Mouse (Mus musculus): Measurements from ENCODE around the gene Slc31a2.

The Slc31a2 gene

DNA sequence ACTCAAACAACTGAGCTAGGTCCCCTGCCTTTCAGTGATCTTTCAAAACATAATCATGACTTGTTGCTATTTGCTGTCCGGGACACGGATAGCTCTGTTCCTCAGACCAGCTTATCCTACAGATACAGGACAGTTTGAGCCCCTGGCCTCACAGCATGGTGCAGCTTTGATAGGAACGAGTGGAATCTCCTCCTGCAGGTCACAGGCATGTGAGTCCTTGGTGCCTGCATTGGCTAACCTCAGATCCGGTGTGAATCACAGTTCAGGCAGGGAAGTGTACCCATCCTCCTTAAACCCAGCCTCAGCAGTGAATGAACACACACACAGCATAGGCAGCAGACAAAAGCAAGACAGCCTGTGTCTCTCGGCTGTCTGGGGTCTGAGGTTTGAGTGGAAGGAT is 19.0 kb downstream of the Slc31a2 start:
- in situ Hi-C loops (cut with MboI; ENCODE audit: low sequenced_read_pairs): no loop called here

DNA sequence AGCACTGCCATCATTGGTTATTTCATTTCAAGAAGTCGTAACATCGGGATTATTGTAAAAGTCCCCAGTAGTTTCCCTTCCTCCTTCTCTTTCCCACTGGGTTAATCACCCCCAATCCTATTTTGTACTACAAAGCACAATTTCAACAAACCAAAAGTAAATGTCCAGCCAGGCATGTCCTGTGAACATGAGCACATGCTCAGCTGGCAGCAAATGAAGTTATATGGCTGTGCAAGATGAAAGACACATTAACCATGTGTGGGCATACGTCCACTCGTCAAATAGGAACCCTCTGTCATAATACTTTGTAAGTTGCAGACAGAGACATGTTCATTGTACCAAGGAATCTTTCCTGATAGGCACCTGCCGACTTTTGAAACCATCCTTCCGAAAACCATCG is 20.6 kb downstream of the Slc31a2 start:
- in situ Hi-C loops (cut with MboI; ENCODE audit: low sequenced_read_pairs): no loop called here

DNA sequence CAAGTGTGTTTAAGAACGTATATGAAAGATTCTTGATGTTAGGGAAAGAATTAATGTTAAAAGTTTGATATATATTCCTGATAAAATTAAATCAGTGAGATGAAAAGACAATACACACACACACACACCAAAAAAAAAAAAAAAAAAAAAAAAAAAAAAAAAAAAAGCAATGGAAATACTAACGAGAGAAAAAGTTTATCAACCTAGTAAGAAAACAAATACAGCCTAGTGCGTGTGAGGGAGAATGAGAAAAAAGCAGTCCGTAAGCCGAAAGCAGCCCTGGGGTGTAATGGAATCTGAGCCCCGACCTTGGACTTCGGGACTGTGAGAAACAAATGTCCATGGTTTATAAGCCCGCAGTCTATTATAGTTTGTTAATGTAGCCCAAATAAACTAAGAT is 23.2 kb downstream of the Slc31a2 start:
- in situ Hi-C loops (cut with MboI; ENCODE audit: low sequenced_read_pairs): no loop called here

DNA sequence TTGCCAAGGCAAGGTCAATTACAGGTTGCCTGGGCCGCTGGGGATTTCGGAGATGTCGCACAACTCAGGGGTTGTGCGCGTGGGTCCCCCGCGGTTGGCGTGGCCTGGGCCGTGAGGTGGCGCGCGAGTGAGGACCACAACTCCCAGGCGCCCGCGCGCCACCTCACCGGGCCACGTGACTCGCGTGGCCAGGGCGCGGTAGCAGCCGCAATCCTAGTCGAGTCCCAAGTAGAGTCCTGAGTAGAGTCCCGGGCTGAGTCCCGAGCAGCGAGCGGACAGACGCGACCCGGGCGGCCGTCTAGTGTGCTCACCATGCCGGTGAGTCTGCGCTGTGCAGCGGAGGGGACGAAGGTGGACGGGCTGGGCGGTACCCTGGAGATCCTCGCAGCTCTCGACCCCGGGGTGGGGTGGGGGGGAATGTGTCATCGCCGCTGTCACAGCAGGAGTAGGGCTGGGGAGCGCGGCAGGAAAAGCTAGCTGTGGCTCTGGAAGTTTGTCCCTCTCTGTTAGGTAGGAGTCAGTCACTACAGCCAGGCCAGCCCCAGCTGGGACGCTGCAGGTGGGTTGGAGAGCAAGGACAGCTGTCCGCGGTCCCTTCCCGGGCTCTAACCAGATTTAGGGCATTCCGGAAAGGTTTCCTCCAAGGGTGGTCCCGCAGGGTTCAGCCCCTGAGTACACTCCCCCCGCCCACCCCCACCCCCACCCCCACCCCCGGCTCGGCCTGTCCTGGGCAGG is 24.1 kb downstream of the Slc31a2 start:
- in situ Hi-C loops (cut with MboI; ENCODE audit: low sequenced_read_pairs): no loop called here

DNA sequence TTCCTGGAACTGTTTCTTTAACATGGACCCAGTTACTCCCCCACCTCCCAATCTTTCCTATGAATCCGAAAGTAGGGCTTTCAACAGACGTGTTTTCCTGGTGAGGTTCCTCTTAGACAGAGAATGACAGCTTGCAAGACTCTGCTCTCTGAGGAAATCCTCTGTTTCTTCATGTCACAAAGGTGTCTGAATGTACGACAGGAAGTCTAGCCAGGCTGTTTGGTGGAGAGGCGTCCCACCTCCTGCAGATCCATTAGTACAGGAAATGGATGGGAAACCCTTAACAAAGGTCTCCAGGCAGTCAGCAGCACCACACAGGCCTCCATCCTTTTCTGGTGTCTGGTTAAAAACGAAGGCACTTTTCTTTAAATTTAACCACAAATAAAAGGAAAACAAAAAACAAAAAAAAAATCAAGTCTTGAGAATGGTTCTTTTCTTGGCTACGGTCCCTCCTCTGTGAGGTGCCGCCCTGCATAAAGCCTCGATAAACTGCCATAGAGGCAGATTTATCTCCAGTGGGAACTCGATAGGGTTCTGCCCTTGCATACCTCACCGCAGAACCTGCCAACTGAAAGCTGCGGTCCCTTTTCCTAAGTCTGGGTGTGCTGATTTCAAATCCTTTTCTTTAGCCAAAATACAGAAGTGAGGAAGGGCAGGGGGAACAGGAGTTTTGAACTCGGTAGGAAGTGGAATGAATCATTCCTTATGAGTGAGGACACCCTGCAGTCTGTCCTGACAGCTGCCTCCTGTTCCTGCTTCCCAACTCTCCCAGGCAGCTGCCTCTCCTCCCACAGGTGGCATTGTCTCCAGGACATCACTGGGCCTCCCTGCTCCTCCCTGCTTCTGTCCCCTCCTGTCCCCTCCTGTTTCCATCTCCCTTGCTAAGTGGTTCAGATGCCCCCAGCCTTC is 24.9 kb downstream of the Slc31a2 start:
- in situ Hi-C loops (cut with MboI; ENCODE audit: low sequenced_read_pairs): no loop called here

DNA sequence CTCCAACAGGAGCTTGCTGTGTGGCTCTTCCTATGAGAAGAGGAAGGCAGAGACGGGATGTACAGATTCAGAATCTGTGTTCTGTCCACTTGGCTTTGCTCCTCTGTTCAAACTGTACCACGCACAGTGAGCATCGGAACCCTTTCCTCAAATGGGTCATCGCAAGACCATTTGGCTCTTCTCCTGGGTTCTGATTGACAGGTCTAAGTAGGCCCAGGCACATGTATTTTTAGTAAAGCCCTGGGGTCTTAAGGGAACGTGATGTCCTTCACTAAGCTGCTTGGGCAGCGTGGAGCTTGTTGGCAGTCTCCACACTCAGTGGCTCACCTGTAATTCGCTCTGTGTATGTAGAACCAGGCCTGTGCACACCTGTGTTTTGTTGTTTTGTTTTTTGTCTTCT is 26.9 kb downstream of the Slc31a2 start:
- in situ Hi-C loops (cut with MboI; ENCODE audit: low sequenced_read_pairs): no loop called here

DNA sequence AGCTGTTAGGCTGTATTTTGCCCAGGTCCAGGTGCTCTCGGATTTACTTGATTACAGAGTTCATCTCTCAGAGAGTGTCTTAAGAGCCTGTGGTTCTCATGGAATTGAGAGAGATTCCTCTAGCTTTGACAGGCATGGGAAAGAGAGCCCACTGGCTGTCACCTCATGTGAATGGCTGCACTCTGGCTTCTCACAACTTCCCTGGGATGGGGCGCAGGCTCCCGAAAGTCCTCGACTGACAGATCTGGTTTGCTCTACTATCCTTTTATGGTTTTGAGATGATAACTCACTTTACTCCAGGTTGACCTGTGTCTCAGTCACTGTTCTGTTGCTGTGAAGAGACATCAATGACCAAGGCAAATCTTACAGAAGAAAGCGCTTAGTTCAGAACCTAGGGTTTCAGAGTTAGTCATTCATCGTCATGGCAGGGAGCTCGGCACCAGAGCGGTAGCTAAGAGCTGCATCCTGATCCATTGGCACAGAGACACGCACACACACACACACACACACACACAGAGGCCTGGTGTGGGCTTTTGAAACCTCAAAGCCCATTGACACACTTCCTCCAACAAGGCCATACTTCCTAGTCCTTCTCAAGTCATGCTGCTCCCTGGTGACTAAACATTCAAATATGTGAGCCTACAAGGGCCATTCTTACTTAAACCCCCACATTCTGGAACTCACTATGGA is 28.6 kb downstream of the Slc31a2 start:
- in situ Hi-C loops (cut with MboI; ENCODE audit: low sequenced_read_pairs): no loop called here

DNA sequence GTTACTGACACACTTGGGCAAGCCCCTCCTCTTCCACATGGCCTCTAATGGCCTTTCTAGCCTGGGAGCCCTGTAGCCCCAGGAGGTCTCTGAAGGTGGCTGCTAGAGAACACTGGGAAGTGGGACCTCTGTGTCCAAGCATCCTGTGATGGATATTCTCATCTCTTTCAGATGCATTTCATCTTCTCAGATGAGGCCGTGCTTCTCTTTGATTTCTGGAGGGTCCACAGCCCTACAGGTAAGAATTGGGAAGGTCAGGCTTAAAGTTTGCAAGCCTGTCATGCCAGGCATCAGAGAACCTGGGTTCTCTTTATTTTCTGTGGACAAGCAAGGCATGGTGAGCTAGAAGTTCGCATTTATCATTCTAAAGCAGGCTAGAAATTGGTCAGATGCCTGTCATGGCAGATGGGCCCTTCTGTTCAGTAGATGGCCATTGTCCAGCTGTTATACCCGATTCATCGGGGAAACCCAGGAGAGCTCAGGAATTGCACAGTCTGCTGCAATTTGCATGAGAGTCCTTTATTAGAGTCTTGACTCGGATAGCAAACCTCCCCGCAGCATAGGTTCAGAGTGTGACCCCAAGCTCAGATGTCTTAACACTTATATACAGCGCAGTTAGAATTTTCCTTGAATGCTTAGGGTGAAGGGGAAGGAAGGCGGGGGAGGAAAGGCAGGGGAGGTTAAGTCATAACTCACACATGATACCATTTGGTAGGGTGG is 30.3 kb downstream of the Slc31a2 start:
- in situ Hi-C loops (cut with MboI; ENCODE audit: low sequenced_read_pairs): no loop called here

DNA sequence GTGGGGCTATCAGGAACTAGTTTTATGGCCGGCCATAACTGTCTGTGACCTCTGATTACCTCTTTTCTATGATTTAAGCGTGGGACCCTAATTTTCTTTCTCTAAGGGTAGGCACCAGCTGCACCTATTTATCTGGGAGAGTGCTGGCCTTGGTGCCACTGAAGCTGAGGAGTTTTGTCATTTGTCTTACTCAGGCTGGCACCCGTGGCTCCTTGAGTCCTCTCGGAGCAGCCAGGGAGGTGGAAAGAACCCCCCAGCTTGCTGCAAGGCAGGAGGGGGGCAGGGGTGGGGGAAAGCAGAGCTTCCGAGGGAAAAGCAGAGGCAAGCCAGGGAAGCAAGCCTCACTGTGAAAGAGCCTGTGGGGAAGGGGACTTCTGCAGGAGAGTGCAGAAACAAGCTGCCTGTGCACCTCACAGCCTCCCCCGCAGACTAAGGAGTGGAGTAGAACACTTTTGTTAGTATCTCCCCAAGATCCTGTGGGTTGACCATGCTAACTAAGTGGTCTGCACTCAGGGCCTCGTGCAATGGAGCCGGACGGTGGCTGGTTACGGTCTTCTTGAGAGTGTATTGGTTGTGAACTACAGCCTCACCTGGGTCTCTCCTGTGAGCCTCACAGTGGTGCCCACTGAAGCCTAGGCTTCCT is 31.0 kb downstream of the Slc31a2 start:
- in situ Hi-C loops (cut with MboI; ENCODE audit: low sequenced_read_pairs): no loop called here

DNA sequence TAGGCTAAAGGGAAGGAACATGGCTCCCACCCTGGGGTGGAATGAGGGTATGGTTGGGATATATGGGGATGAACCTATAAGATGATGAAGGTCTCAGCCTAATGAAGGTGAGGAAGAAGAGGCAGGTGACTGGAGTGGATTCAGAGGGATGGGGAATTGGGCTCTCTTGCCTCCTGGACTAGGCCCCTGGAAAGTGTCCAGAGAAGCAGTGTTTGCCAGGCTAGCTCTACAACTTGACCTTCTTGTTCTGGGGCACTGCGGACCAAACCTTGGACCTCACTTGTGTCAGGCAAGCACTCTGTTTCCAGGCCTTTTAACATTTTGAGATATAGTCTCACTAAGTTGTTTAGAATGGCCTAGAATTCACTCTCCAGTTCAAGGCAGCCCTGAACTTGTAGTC is 32.4 kb downstream of the Slc31a2 start:
- in situ Hi-C loops (cut with MboI; ENCODE audit: low sequenced_read_pairs): no loop called here

DNA sequence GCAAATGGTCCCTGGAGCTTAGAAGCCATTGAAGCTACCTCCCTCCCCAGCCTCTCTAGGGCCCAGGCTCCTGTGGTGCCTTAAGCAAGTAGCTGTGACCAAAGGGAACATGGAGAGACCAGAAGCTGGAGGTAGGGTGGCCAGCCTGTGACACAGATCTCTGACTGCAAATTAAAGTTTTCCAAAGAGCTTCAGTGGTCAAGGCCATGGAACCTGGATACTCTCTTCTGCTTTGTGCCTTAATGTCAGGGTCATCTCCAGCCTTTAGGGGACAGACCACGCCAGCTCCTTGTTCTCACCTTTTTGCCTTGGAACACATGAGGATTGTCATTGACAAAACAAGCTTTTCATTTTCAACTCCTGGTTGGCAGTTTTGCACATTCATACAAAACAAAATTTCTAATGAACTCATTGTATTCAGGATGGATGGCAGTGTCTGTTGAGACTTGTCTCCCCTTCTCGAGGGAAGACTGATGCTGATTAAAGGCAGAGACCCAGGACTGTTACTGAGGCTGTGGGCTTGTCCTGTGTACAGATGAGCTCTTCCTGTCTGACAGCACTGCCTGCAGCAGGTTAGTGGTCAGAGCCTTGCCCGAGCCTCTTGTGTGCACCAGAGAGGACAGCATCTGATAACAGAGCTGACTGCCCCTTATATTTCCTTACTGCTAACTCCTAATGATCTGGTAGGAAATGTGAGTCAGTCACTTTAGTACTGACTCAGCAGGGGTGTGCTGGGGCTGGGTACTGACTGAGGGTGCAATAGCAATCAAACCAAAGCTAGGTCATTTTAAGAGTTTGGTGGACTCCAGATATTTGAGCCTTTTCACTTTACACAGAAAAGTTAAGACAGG is 35.1 kb downstream of the Slc31a2 start:
- in situ Hi-C loops (cut with MboI; ENCODE audit: low sequenced_read_pairs): no loop called here

DNA sequence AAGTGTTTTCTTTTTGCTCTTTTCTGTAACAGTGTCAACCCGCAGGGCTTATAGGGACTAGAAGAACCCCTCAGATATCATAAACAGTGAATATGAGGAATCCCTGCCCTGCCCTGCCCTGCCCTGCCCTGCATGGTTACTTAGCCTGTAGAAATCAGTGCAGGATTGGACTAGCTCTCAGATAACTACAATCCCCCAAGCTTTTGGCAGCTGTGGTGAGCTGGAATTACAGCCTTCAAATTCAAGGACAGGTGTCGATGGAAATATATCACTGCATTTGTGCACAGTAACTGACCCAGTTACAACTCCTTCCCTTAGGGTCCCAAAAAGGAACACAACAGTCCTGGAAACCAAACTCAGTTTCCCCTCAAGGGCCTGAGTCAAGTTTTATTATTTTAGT is 37.6 kb downstream of the Slc31a2 start:
- in situ Hi-C loops (cut with MboI; ENCODE audit: low sequenced_read_pairs): no loop called here

DNA sequence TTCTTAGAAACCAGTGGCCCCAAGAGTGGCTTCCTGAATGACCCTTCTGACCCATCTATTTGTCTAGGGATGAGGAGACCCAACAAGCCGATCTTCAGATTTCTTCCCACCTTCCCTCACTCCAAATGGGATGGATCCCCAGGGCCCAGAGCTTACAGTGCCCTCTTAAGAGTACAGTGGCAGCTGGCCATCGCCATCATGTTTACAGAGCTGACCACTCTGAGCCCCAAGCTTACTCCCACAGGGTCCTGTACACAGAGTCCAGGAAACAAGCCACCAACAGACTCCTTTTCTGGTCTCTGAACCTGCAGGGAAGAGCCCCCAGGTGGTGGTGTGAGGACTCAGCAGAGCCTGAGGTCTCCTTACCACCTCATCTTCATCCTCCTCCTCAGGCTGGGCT is 40.4 kb downstream of the Slc31a2 start:
- in situ Hi-C loops (cut with MboI; ENCODE audit: low sequenced_read_pairs): no loop called here

DNA sequence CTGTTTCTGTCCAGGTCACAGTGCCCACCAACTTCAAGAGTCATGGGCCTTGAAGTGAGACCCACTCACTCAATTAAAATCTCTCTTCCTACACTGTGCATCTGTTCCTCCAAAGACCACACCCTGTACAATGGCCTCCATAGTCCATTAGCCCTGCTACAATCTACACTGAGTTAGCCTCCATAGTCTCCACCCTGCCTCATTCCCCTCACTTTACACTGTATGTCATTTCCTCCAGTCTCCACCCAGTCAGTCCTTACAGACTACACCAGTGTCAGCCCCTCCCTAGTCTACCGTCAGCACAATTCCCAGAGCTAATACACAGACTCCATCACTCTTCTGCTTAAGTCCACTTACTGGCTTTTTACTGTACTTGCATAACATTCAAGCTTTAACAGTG is 40.9 kb downstream of the Slc31a2 start:
- in situ Hi-C loops (cut with MboI; ENCODE audit: low sequenced_read_pairs): no loop called here

DNA sequence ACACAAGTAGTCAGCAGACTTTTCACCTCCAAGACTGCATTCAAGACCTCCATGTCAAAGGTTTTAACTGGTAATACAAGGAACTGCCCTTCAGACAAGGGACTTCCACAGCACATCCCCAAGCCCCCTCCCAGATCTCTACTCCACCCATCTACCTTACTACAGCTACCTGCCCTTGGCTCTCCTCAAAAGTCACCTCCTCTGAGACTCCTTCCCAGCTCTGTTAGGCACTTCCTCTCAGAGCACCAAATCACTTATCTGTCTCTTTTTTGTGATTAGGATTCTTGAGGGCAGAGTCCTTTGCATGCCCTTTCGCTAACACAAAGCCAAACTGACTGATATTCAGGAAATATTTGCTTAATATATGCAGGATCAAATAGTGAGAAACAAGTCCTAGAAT is 43.9 kb downstream of the Slc31a2 start:
- in situ Hi-C loops (cut with MboI; ENCODE audit: low sequenced_read_pairs): no loop called here

DNA sequence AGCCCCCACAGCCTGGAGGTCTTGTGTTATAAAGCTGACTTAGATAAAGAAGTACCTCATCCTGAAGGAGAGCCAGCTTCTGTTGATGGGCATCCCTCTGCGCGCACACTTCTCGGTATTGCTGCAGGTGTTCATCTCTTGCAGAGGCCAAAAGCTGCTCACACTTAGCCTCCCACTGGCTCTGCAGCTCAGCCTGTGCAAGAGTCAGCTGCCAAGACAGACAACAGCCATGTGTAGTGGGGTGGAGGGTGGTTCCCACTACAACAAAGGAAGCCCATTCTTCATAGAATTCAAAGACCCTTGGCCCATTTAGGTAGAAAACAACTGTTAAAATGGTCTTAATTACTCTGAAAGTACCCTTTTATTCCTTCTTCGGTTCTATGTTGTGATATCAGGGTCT is 44.5 kb downstream of the Slc31a2 start:
- in situ Hi-C loops (cut with MboI; ENCODE audit: low sequenced_read_pairs): no loop called here

DNA sequence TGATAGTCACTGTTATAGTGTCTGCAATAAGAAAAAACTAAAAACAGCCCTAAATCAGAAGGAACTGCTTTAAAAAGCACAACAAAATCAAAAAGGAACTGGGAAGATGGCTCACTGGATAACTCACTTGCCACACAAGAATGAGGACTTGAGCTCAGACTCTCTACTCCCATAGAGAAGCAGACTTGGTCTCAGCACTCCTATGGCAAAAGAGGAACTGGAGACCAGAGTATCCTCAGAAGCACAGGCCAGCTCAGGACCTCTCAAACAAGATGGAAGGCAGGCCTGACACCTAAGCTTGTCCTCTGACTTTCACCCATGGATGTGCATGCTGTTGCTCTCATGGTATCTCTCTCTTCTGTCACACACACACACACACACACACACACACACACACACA is 46.0 kb downstream of the Slc31a2 start:
- in situ Hi-C loops (cut with MboI; ENCODE audit: low sequenced_read_pairs): no loop called here

DNA sequence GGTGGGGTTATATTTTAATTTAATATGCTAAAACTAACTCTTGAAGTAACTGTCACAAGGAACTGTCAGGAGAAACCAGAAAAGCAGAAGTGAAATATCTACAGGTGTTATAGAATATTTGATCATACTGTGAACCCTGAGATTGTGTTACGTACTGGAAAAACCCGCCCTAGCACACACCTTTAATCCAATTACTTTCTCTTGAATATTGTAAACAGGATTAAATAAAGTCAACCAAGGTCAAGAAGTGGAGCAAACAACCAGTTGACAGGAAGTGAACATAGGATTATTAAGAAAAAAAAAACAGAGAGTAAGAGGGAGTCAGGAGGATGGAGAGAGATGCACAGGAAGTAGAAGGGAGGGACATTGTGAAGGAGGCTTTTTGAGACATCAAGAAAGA is 50.5 kb downstream of the Slc31a2 start:
- in situ Hi-C loops (cut with MboI; ENCODE audit: low sequenced_read_pairs): no loop called here

DNA sequence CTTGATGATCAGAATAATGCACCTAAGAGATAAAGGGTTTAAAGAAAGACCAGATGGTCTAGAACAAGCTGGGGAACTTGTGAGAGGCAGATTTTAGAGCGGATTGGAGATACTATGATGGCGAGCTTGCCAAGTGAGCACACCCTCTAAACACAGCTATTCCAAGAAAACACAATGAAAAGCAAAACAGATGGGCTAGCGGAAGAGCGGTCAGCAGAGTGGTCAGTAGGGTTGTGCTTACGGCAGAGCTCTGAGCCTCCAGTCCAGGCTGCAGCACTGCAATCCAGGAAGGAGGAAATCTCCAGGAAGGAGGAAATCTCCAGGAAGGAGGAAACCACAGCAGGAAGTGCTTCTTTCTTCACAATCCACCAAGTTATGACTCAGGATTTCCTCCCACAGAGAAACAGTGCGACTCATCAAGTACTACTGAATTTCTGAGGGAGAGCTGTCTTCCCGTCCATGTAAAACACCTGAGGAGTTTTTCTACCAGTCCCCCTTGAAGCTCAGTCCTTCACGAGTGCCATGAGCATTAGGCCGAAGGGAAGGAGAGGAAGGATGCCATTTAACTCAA is 51.4 kb downstream of the Slc31a2 start:
- in situ Hi-C loops (cut with MboI; ENCODE audit: low sequenced_read_pairs): no loop called here
